Comparison of ENCODE assay signal across 7 mouse cellular contexts in genomic region chr4:32799966-32800576, GRCm38 (mm10). TPM values are rescaled to one million over a fixed set of nuclear protein-coding genes. Genes with fewer than 3 reads are reported as not detected.
A peak's percentile ranks its signal among the peaks of the same experiment; 100 is the strongest.
DNase-seq lines count a peak whose midpoint lies in the region; ATAC-seq lines count a peak whose summit lies in the region.

TSS of gene Lyrm2 (plus strand) at chr4:32800253.

- H3K4me3 ChIP-seq in intestine, embryonic 15.5 days (replicated peaks) = peak within 1 kb of the TSS; percentile 90
- H3K4me3 ChIP-seq in midbrain, embryonic 10.5 days = peak within 1 kb of the TSS; percentile 74

- no peaks in the 10 kb centered on the region for H3K36me3 ChIP-seq in intestine, embryonic 15.5 days
- peaks cover 28% of the 10 kb centered on the region for H3K36me3 ChIP-seq in midbrain, embryonic 10.5 days

- under 1% methylated on average over 53 of the region's 53 CpGs for WGBS in intestine, embryonic 15.5 days
- under 1% methylated on average over 53 of the region's 53 CpGs for WGBS in midbrain, embryonic 10.5 days

- peak; percentile 96 for ATAC-seq in intestine, embryonic 15.5 days

- peak; percentile 67 to 75 for DNase-seq in adrenal gland, adult 18-20 months (ENCODE audit: low spot score in 2 of 2)
- DNase-seq in embryo, embryonic 10.5 days (ENCODE audit: low spot score) = peak; percentile 90
- peak; percentile 72 for DNase-seq in gastrocnemius, postnatal 25 days
- peak; percentile 85 to 89 for DNase-seq in left cerebral cortex, postnatal 25 days (ENCODE audit: low spot score in 2 of 2)
- DNase-seq in midbrain, embryonic 10.5 days (ENCODE audit: low spot score) = peak; percentile 89
- DNase-seq in right cerebral cortex, postnatal 4 days = peak; percentile 78

- H3K9me3 ChIP-seq in intestine, embryonic 15.5 days = no peaks in the 10 kb centered on the region
- 0 out of 2 replicates have a peak, but pooled peaks cover 2% of the 10 kb centered on the region for H3K9me3 ChIP-seq in midbrain, embryonic 10.5 days (replicated peaks)

- peaks cover 6% of the 10 kb centered on the region; the same call in 1 of the 2 replicates for H3K4me1 ChIP-seq in intestine, embryonic 15.5 days (replicated peaks)
- H3K4me1 ChIP-seq in midbrain, embryonic 10.5 days = peaks cover 11% of the 10 kb centered on the region

- H3K27me3 ChIP-seq in intestine, embryonic 15.5 days (replicated peaks) = no peaks in the 10 kb centered on the region
- no peaks in the 10 kb centered on the region for H3K27me3 ChIP-seq in midbrain, embryonic 10.5 days (ENCODE audit: low read depth, poor library complexity, severe bottlenecking)

- peak within 1 kb of the TSS; percentile 64 for H3K4me2 ChIP-seq in intestine, embryonic 15.5 days (replicated peaks)

- intact Hi-C loops in left cerebral cortex, postnatal 25 days (cut with DNase I) = loop anchor here (2.0 kb wide), 1 partner anchor 151 kb away; the partner anchor contains the start of gene Ankrd6

- peak within 1 kb of the TSS; percentile 100 for H3K27ac ChIP-seq in intestine, embryonic 15.5 days
- H3K27ac ChIP-seq in midbrain, embryonic 10.5 days (replicated peaks) = peak within 1 kb of the TSS; percentile 98

- H3K9ac ChIP-seq in intestine, embryonic 15.5 days = peak within 1 kb of the TSS; percentile 94

RNA-seq across cellular contexts. Expression of gene Lyrm2, which starts in this region (rescaled TPM):
- 10 to 100 TPM; 31.8 to 36.5 TPM for total RNA-seq in adrenal gland, adult 18-20 months (2021)
- total RNA-seq in gastrocnemius, postnatal 25 days (2021) = 10 to 100 TPM; 14.7 to 20.5 TPM
- polyA plus RNA-seq in intestine, embryonic 15.5 days (2015; fragmentation: Nextera tagmentation; extraction: Ambion mirVana) = 88.3 and 97.3 TPM in 2 replicates
- total RNA-seq in left cerebral cortex, postnatal 25 days (2021) = 10 to 100 TPM; 31.8 to 33.0 TPM
- 124 and 142 TPM in 2 replicates for polyA plus RNA-seq in midbrain, embryonic 10.5 days (2016; fragmentation: Nextera tagmentation; extraction: Ambion mirVana)

Comparison
In these comparisons a context has a peak if more than half of its experiments do, and no peak if none do; other contexts are left out.
1. Peak in every context shown above with its lines: DNase-seq, ATAC-seq, H3K4me3 ChIP-seq and H3K27ac ChIP-seq.